Mouse (Mus musculus): Measurements from ENCODE around the gene Car15.

GRCm38 (mm10) chr16:17804982-17805381, 33.2 kb downstream of the Car15 start:
- no peak for TF ChIP-seq POLR2A (IDR thresholded peaks at IDR 0.05; ENCODE audit: borderline replicate concordance, control insufficient read depth, low read depth, low read length)
- no peak for TF ChIP-seq CTCF (IDR thresholded peaks at IDR 0.05; ENCODE audit: control insufficient read depth, insufficient read depth, low read length)

Measured in bone marrow, adult 2 months (tissue).